Mouse (Mus musculus) CH12.LX (cell line): ENCODE results near the gene Slc44a5.

ENCODE experiments used
- CTCF ChIP-seq, 2 experiments: IDR thresholded peaks in 1 of 2; conservative IDR thresholded peaks in 1 of 2; 2 replicates each; pipeline ENCODE4 v1.5.1; 2011 to 2012; ENCODE audit warnings: low read depth in 2 of 2, low read length in 2 of 2, improper control_type of control experiment in 1 of 2, inconsistent platforms in 1 of 2, mild to moderate bottlenecking in 1 of 2, moderate library complexity in 1 of 2
- EP300 ChIP-seq: IDR thresholded peaks from 2 replicates; pipeline ENCODE4 v1.6.1; 2011; ENCODE audit warnings: low read length, improper control_type of control experiment
- IRF4 ChIP-seq: IDR thresholded peaks from 2 replicates; pipeline ENCODE4 v1.6.1; 2014; ENCODE audit warnings: low read depth, mild to moderate bottlenecking, inconsistent platforms, low read length, improper control_type of control experiment
- MAZ ChIP-seq: IDR thresholded peaks from 2 replicates; pipeline ENCODE4 v1.6.1; 2012; ENCODE audit warnings: low read depth, mild to moderate bottlenecking, inconsistent platforms, low read length, improper control_type of control experiment, moderate library complexity
- MYC ChIP-seq: IDR thresholded peaks from 2 replicates; pipeline ENCODE4 v1.6.1; 2011; ENCODE audit warnings: low read depth, mild to moderate bottlenecking, improper control_type of control experiment, low read length
- PAX5 ChIP-seq: IDR thresholded peaks from 2 replicates; pipeline ENCODE4 v1.6.1; 2012; ENCODE audit warnings: low read length, inconsistent platforms, mixed read lengths
- POLR2A ChIP-seq: IDR thresholded peaks from 2 replicates; pipeline ENCODE4 v1.6.1; 2011; ENCODE audit warnings: low read depth, mild to moderate bottlenecking, improper control_type of control experiment, low read length
- SMC3 ChIP-seq: IDR thresholded peaks from 2 replicates; pipeline ENCODE4 v1.6.1; 2011; ENCODE audit warnings: low read depth, low read length, improper control_type of control experiment
- ZC3H11A ChIP-seq: IDR thresholded peaks from 2 replicates; pipeline ENCODE4 v1.6.1; 2012; ENCODE audit warnings: low read depth, mild to moderate bottlenecking, inconsistent platforms, low read length, improper control_type of control experiment
- ZMIZ1 ChIP-seq: IDR thresholded peaks from 2 replicates; pipeline ENCODE4 v1.6.1; 2012; ENCODE audit warnings: low read depth, mild to moderate bottlenecking, inconsistent platforms, low read length, improper control_type of control experiment
- ZNF384 ChIP-seq: IDR thresholded peaks from 2 replicates; pipeline ENCODE4 v1.6.1; 2012; ENCODE audit warnings: low read depth, low read length, improper control_type of control experiment, inconsistent platforms

- TF ChIP-seq ZC3H11A (peak; percentile 33; the same call in 1 of the 2 replicates), CTCF (conservative IDR thresholded peaks at IDR 0.05 in 1 of 2, IDR thresholded peaks at IDR 0.05 in 1 of 2; ENCODE audit: low read depth in 2 of 2, low read length in 2 of 2) (peak; percentile 96 to 98), SMC3 (peak; percentile 88), IRF4 (no peak), ZMIZ1 (no peak), PAX5 (no peak), POLR2A (no peak), EP300 (no peak), ZNF384 (peak; percentile 75), MYC (no peak), MAZ (no peak)
These were observed 14.1 kb upstream of the Slc44a5 start for GRCm38 (mm10) chr3:153959035-153959730.
